Mouse (Mus musculus) embryonic facial prominence, embryonic 11.5 days (tissue): ENCODE measurements around the gene Il10. TPM values are rescaled to one million over a fixed set of nuclear protein-coding genes. Genes with fewer than 3 reads are reported as not detected.

Experiments
- ATAC-seq: fragments of 200-750 bp; cut with Nextera tagmentation; replicated peaks from 2 replicates; pipeline ENCODE4 v1.8.0; 2017; ENCODE audit warnings: low read depth; ENCODE audit not compliant: insufficient number of reproducible peaks, low FRiP score, low TSS enrichment
- DNase-seq: peaks from one replicate; pipeline ENCODE4 v3.0.0-alpha.2; 2015; ENCODE audit warnings: low spot score
- H3K27ac ChIP-seq: fragments of 300-500 bp; sonication (generic); replicated peaks from 2 replicates; pipeline ENCODE4 v1.5.1; 2014; ENCODE audit warnings: mild to moderate bottlenecking, low read depth, low read length, control low read depth
- H3K27me3 ChIP-seq: fragments of 300-500 bp; sonication (generic); 2 replicates; pipeline ENCODE4 v1.6.1; 2014; ENCODE audit warnings: mild to moderate bottlenecking, low read length, moderate library complexity, mixed read lengths; ENCODE audit not compliant: control insufficient read depth, insufficient read depth
- H3K36me3 ChIP-seq: fragments of 300-500 bp; sonication (generic); replicated peaks from 2 replicates; pipeline ENCODE4 v1.6.1; 2014; ENCODE audit warnings: low read depth, mild to moderate bottlenecking, low read length, moderate library complexity, mixed read lengths; ENCODE audit not compliant: control insufficient read depth, insufficient read depth
- H3K4me1 ChIP-seq: fragments of 300-500 bp; sonication (generic); 2 replicates; pipeline ENCODE4 v1.6.1; 2014; ENCODE audit warnings: low read length, mixed read lengths; ENCODE audit not compliant: control insufficient read depth, insufficient read depth
- H3K4me2 ChIP-seq: fragments of 300-500 bp; sonication (generic); 2 replicates; pipeline ENCODE4 v1.6.1; 2014; ENCODE audit warnings: low read depth, mild to moderate bottlenecking, control low read depth, low read length, moderate library complexity
- H3K4me3 ChIP-seq: fragments of 300-500 bp; sonication (generic); 2 replicates; pipeline ENCODE4 v1.5.1; 2014; ENCODE audit warnings: low read depth, low read length, control low read depth
- H3K9ac ChIP-seq: fragments of 300-500 bp; sonication (generic); replicated peaks from 2 replicates; pipeline ENCODE4 v1.6.1; 2014; ENCODE audit warnings: mild to moderate bottlenecking, control low read depth, low read length
- H3K9me3 ChIP-seq: fragments of 300-500 bp; sonication (generic); replicated peaks from 2 replicates; pipeline ENCODE4 v1.6.1; 2016; ENCODE audit warnings: mild to moderate bottlenecking, low read length, inconsistent platforms, mixed read lengths; ENCODE audit not compliant: control insufficient read depth
- WGBS: fragments of 180-500 bp; shearing (Covaris S2); extraction: QIAGEN DNeasy Blood & Tissue Kit; methylation state at CpG from one replicate; pipeline ENCODE4 v1.1.7; 2014; 5-methylcytosine and 5-hydroxymethylcytosine counted together
- polyA plus RNA-seq: library from polyadenylated mRNA; unstranded; fragments of >200 nt; fragmentation: Nextera tagmentation; extraction: Ambion mirVana; gene quantifications from 2 replicates; pipeline ENCODE4 v1.2.1, GENCODE M21; 2014

Gene Il10
- polyA plus RNA-seq, 1 experiment from 2014 or later: not detected

DNA sequence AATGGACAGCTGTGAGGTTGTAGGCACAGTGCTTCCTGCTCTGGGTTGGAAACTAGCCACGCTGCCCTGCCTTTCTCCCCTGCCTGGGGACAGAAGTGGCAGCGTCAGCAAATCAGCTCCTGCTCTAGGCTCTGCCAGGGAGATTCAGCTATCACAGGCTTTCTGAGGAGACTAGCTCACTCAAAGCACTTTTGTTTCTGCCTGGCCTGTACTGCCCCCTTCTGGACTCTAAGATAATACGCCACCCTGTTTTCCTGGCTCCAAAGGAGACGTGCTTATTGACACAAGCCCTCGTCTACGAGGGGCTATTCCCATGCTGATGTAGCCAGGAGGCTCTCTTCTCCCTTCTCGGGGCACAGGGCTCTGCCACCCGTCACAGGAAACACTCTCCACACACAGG lies 33.6 kb downstream of the Il10 start:
- no peak overlapping the region for H3K9ac ChIP-seq
- H3K4me2 ChIP-seq: no peak overlapping the region
- H3K27me3 ChIP-seq: no peaks in the 10 kb centered on the region
- no peak overlapping the region for H3K4me3 ChIP-seq
- DNase-seq (peak; percentile 88), ATAC-seq (peak; percentile 77)
- H3K36me3 ChIP-seq: peaks cover 8% of the 10 kb centered on the region
- H3K27ac ChIP-seq: no peak overlapping the region
- WGBS: 6% methylated on average over 8 of the region's 8 CpGs
- H3K9me3 ChIP-seq: no peaks in the 10 kb centered on the region
- no peaks in the 10 kb centered on the region for H3K4me1 ChIP-seq

DNA sequence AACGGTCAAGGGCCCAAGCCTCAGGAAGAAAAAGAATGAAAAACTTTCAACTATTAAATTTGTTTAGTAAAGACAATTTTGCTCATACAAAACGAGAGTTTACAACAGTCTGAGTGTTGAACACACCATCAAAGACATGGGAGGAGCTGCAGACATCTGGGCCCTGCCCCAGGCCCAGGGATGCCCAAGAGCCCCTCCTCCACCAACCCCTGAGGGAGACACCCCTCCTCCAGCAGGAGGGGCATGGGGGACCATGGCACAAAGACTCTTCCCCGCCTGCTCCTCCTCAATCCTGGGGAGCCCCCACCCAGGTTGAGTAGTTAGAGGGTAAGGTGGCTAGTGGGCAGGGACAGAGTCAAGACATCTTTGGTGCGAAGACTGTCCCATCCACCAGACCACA lies 34.0 kb downstream of the Il10 start:
- H3K9ac ChIP-seq: no peak overlapping the region
- H3K27me3 ChIP-seq: no peaks in the 10 kb centered on the region
- WGBS: 60% methylated on average over 4 of the region's 4 CpGs
- no peak overlapping the region for H3K4me2 ChIP-seq
- no peak overlapping the region for H3K4me3 ChIP-seq
- H3K4me1 ChIP-seq: no peaks in the 10 kb centered on the region
- DNase-seq: no peak
- ATAC-seq: no peak
- no peaks in the 10 kb centered on the region for H3K9me3 ChIP-seq
- H3K36me3 ChIP-seq: peaks cover 8% of the 10 kb centered on the region
- no peak overlapping the region for H3K27ac ChIP-seq

DNA sequence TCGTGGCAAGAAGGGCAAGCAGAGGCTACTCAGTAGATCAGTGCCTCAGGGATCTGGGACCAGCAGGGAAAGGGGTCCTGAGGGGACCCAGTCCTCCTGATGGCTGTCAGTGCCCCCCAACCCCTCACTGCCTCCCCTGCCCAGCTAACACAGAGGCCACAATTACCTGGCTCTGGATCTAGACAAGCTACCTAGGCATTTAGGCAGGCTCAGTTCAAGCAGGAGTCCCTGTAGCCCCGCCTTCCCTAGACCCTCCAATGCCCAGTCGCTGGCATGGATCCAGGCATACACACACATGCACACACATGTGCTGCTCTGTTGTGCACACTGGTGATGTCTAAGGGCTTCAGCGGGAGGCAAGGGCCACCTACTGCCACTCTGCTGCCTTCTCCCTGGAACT lies 34.6 kb downstream of the Il10 start:
- no peak overlapping the region for H3K4me3 ChIP-seq
- H3K4me2 ChIP-seq: no peak overlapping the region
- DNase-seq (no peak), ATAC-seq (no peak)
- no peaks in the 10 kb centered on the region for H3K9me3 ChIP-seq
- no peaks in the 10 kb centered on the region for H3K27me3 ChIP-seq
- H3K36me3 ChIP-seq: peaks cover 8% of the 10 kb centered on the region
- 86% methylated on average over 4 of the region's 4 CpGs for WGBS
- no peaks in the 10 kb centered on the region for H3K4me1 ChIP-seq
- no peak overlapping the region for H3K27ac ChIP-seq
- H3K9ac ChIP-seq: no peak overlapping the region

DNA sequence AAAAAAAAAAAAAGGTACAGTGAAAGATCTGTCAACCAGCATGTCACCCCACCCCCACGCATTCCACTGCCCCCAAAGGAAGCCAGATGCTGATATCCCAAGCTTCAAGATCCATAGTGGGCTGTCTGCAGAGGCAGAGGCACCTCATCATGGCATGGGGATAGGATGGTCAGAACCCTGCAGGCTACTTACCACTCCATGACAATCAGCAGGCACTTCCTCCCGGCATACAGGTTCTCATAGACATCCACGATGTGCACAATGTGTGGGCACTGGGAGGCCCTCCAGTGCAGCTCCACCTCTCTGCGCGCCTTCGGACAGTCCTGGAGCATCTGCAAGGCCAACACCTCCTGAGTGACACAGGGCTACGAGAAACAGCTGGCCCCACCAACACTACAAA lies 38.8 kb downstream of the Il10 start:
- Histone ChIP-seq H3K27me3 (no peaks in the 10 kb centered on the region), H3K36me3 (peaks cover 8% of the 10 kb centered on the region), H3K4me2 (no peak overlapping the region), H3K9me3 (no peaks in the 10 kb centered on the region), H3K4me1 (no peaks in the 10 kb centered on the region; the same call in 1 of the 2 replicates), H3K27ac (no peak overlapping the region), H3K4me3 (no peak overlapping the region), H3K9ac (no peak overlapping the region)
- WGBS: 79% methylated on average over 7 of the region's 7 CpGs
- no peak for DNase-seq
- no peak for ATAC-seq

DNA sequence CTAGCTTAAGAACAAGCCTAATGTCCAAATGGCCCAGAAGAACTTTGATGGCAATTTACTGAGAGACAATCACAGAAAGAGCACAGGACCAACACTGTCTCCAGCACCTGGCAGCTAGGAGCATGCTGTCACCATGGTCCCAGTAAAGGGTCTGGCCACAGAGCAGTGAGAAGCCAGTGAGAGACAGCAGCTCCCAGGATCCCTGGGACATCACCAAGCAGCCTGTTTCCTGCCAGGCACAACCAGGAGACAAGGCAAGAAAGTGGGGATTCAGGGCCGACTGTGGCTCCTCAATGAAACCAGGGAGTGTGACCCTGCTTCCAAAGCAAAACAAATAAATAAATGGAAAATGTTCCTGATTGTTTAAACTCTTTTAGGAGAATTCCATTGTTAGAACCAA lies 39.8 kb downstream of the Il10 start:
- DNase-seq: no peak
- Histone ChIP-seq H3K4me2 (no peak overlapping the region), H3K4me3 (no peak overlapping the region), H3K27me3 (no peaks in the 10 kb centered on the region), H3K4me1 (no peaks in the 10 kb centered on the region; the same call in 1 of the 2 replicates), H3K36me3 (peaks cover 8% of the 10 kb centered on the region), H3K9me3 (no peaks in the 10 kb centered on the region), H3K9ac (no peak overlapping the region), H3K27ac (no peak overlapping the region)
- WGBS: 45% methylated on average over 1 of the region's 1 CpGs
- ATAC-seq: no peak

DNA sequence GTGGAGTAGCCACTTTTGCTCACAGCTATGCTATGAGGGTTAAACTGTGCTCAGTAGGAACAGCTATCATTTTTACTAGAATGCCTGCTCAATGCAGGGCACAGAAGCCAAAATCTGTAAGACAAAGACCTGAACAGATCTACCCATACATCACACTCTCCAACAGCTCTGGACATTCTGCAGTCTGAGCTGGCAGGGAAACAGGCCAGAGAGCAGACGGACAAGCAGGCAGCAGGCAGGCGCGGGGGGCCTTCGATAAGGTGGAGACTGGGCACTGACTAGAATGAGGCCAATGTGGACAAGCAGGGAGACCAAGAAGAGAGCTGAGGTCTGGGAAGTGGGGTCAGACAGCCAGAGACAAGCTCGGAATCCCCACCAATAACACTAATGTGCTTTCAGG lies 40.2 kb downstream of the Il10 start:
- DNase-seq: no peak
- H3K27me3 ChIP-seq: no peaks in the 10 kb centered on the region
- H3K4me3 ChIP-seq: no peak overlapping the region
- H3K27ac ChIP-seq: no peak overlapping the region
- no peak for ATAC-seq
- H3K36me3 ChIP-seq: peaks cover 8% of the 10 kb centered on the region
- no peak overlapping the region for H3K4me2 ChIP-seq
- WGBS: 89% methylated on average over 5 of the region's 5 CpGs
- H3K9ac ChIP-seq: no peak overlapping the region
- H3K4me1 ChIP-seq: no peaks in the 10 kb centered on the region; the same call in 1 of the 2 replicates
- no peaks in the 10 kb centered on the region for H3K9me3 ChIP-seq

DNA sequence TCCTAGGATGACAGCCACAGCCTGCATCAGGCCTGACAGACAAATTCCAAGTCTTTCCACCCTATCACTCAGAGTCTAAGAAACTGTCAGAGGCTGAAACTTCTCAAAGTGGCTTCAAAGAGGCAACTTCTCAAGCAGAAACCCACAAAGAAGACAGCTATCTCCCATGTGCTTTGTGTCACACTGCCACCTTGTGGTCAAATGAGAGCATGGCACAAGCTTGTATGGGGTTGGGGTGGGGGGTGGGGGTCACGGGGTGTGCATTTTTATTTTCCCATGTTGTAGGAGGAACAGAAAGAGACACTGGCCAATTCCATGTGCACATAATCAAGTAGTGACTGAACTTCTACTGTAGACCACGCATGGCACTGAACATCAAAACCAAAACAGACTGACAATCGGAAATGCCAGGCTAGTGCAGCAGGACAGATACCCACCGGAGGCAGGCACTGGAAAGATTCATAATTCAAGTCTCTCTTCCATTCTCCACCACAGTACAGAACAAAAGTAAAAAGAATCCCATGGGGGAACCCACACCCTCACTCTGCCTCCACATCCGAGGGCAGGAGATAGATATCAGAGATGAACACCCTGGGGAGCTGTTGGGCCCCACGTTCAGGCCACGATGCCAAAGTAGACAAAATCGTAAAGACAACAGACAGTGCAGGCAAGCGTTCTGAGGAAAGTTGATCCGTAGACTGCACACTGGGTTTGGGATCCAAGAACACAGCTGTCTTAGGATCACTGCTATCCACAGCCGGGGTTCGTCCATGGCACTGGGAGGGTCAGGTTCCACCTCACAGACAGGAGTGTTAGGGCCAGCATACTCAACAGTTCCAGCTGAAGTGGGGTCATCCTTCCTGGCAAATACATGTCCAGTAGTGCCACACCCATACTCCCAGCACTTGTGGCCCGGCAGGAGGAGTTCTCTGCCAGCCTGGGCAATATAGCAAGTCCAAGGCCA lies 40.9 kb downstream of the Il10 start:
- Histone ChIP-seq H3K4me2 (no peak overlapping the region), H3K27me3 (no peaks in the 10 kb centered on the region), H3K27ac (no peak overlapping the region), H3K36me3 (peaks cover 3% of the 10 kb centered on the region), H3K9ac (no peak overlapping the region), H3K9me3 (no peaks in the 10 kb centered on the region), H3K4me1 (no peaks in the 10 kb centered on the region; the same call in 1 of the 2 replicates), H3K4me3 (no peak overlapping the region)
- DNase-seq (peak; percentile 73), ATAC-seq (no peak)
- 71% methylated on average over 13 of the region's 13 CpGs for WGBS

DNA sequence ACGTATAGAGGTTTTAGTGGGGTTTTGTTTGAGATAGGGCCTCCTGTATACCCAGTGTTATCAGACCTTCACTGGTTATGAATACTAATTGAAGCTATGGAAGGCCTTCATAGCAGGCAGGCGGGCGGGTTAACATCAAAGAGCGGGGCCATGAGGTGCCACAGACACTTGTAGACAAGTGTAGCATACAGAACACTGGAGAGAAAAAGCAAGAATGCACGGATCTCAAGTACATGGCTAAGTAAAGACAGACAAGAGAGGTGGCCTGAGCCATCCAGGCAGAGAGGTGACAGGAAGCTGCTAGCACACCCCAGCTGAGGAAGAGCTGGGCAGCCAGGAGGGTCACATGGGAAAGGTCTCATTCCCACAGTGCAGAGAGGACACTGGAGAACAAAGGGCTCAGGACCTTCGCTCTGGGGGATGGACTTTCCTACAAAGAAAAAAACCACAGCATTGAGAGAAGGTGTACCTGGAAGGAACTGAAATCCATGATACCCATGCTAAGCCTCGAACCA lies 42.2 kb downstream of the Il10 start:
- Histone ChIP-seq H3K4me2 (no peak overlapping the region), H3K9me3 (no peaks in the 10 kb centered on the region), H3K27me3 (no peaks in the 10 kb centered on the region), H3K36me3 (no peaks in the 10 kb centered on the region; the same call in 1 of the 2 replicates), H3K9ac (no peak overlapping the region), H3K4me1 (no peaks in the 10 kb centered on the region; the same call in 1 of the 2 replicates), H3K4me3 (no peak overlapping the region), H3K27ac (no peak overlapping the region)
- DNase-seq: no peak
- ATAC-seq: no peak
- 84% methylated on average over 7 of the region's 7 CpGs for WGBS
